Mouse (Mus musculus) liver, embryonic 14.5 days (tissue): ENCODE results near the gene Cic.

Experiments used
- CTCF ChIP-seq: IDR thresholded peaks from 2 replicates; pipeline ENCODE4 v1.5.1; 2016; ENCODE audit warnings: antibody characterized with exemption, low read depth, control low read depth
- EP300 ChIP-seq: IDR thresholded peaks from 2 replicates; pipeline ENCODE4 v1.6.1; 2016; ENCODE audit warnings: antibody characterized with exemption, low read depth

- peak; percentile 36 for TF ChIP-seq CTCF
- TF ChIP-seq EP300, result no peak
These were observed 48.6 kb upstream of the Cic start for GRCm38 (mm10) chr7:25218705-25219415.
